Mouse (Mus musculus): Measurements from ENCODE around the gene Rras2. TPM values are rescaled to one million over a fixed set of nuclear protein-coding genes. Genes with fewer than 3 reads are reported as not detected.

Rras2 gene
- polyA plus RNA-seq, 2 experiments: 21.6 to 25.4 TPM

DNA sequence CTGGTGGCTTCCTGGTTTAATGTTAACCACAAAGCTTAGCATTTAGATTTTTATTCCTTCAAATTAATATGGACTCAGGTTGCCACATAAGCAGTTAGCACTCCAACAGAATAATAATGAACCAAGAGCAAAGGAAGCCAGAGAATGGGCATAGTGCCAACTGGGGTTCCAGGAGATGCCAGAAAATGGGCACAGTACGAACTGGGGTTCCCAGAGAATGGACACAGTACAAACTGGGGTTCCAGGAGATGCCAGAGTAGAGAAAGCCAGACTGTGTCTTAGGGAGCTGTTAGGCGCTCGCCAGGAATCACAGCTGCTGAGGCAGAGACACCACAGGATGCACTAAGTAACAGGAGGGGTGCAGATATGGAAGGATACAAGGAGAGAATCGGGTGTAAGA, 80.3 kb downstream of the Rras2 start:
- Histone ChIP-seq H3K27ac (replicated peaks; ENCODE audit: low read depth, low read length) (no peak overlapping the region), H3K4me3 (replicated peaks; ENCODE audit: low read length) (no peak overlapping the region), H3K27me3 (ENCODE audit: control insufficient read depth, insufficient read depth, low read length) (no peaks in the 10 kb centered on the region), H3K4me1 (ENCODE audit: control insufficient read depth, insufficient read depth, low read length) (no peaks in the 10 kb centered on the region), H3K9ac (ENCODE audit: low read depth, low read length, severe bottlenecking) (no peak overlapping the region), H3K4me2 (replicated peaks; ENCODE audit: low read depth, low read length, severe bottlenecking) (no peak overlapping the region), H3K9me3 (ENCODE audit: control insufficient read depth, low read length) (no peaks in the 10 kb centered on the region), H3K36me3 (ENCODE audit: control insufficient read depth, insufficient read depth, low read length) (no peaks in the 10 kb centered on the region)
- no peak for TF ChIP-seq POLR2A (IDR thresholded peaks at IDR 0.05; ENCODE audit: borderline replicate concordance, extremely low read depth, insufficient read depth, insufficient read length)
- ATAC-seq (ENCODE audit: low FRiP score, low read depth) (no peak), DNase-seq (ENCODE audit: low spot score) (no peak)
- WGBS: 81% methylated on average over 4 of the region's 4 CpGs

DNA sequence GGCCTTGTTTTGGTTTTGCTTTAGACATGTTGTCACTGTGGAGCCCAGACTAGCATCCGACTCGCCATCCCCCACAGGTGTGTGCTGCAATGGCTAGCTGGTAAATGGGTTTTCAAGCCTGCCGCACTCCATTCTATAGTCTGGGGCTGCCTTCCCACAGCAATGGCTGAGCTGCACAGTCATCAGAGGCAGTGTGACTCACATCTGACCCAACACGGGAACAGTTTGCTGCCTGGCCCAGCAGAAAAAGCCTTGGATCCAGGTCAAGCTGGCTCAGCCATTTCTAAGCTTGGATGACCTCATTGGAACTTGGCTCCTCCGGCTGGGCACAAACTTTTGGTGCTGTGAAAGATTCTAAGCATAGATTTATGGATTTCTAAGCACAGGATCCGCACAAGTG, 88.0 kb downstream of the Rras2 start:
- Histone ChIP-seq H3K4me2 (replicated peaks; ENCODE audit: low read depth, low read length, severe bottlenecking) (no peak overlapping the region), H3K36me3 (ENCODE audit: control insufficient read depth, insufficient read depth, low read length) (no peaks in the 10 kb centered on the region), H3K4me1 (ENCODE audit: control insufficient read depth, insufficient read depth, low read length) (no peaks in the 10 kb centered on the region), H3K27me3 (ENCODE audit: control insufficient read depth, insufficient read depth, low read length) (no peaks in the 10 kb centered on the region), H3K4me3 (replicated peaks; ENCODE audit: low read length) (no peak overlapping the region), H3K27ac (replicated peaks; ENCODE audit: low read depth, low read length) (no peak overlapping the region), H3K9ac (ENCODE audit: low read depth, low read length, severe bottlenecking) (no peak overlapping the region), H3K9me3 (ENCODE audit: control insufficient read depth, low read length) (no peaks in the 10 kb centered on the region)
- 81% methylated on average over 6 of the region's 6 CpGs for WGBS
- ATAC-seq (ENCODE audit: low FRiP score, low read depth) (no peak), DNase-seq (ENCODE audit: low spot score) (no peak)
- TF ChIP-seq POLR2A (IDR thresholded peaks at IDR 0.05; ENCODE audit: borderline replicate concordance, extremely low read depth, insufficient read depth, insufficient read length): no peak

GRCm38 (mm10) chr7:114028828-114029227, 88.8 kb downstream of the Rras2 start:
- 88% methylated on average over 5 of the region's 5 CpGs for WGBS
- DNase-seq (ENCODE audit: low spot score): no peak

GRCm38 (mm10) chr7:114027406-114027805, 90.2 kb downstream of the Rras2 start:
- DNase-seq (ENCODE audit: low spot score) (no peak), ATAC-seq (ENCODE audit: low FRiP score, low read depth) (no peak)
- no peak for TF ChIP-seq POLR2A (IDR thresholded peaks at IDR 0.05; ENCODE audit: borderline replicate concordance, extremely low read depth, insufficient read depth, insufficient read length)
- Histone ChIP-seq H3K4me3 (replicated peaks; ENCODE audit: low read length) (no peak overlapping the region), H3K36me3 (ENCODE audit: control insufficient read depth, insufficient read depth, low read length) (no peaks in the 10 kb centered on the region), H3K4me1 (ENCODE audit: control insufficient read depth, insufficient read depth, low read length) (no peaks in the 10 kb centered on the region), H3K4me2 (replicated peaks; ENCODE audit: low read depth, low read length, severe bottlenecking) (no peak overlapping the region), H3K27me3 (ENCODE audit: control insufficient read depth, insufficient read depth, low read length) (no peaks in the 10 kb centered on the region), H3K27ac (replicated peaks; ENCODE audit: low read depth, low read length) (no peak overlapping the region), H3K9ac (ENCODE audit: low read depth, low read length, severe bottlenecking) (no peak overlapping the region), H3K9me3 (ENCODE audit: control insufficient read depth, low read length) (no peaks in the 10 kb centered on the region)
- 96% methylated on average over 3 of the region's 3 CpGs for WGBS

More at GRCm38 (mm10) chr7:114028828-114029227, 88.8 kb downstream of the Rras2 start:
- H3K4me2 ChIP-seq (replicated peaks; ENCODE audit: low read depth, low read length, severe bottlenecking): no peak overlapping the region
- ATAC-seq (ENCODE audit: low FRiP score, low read depth): no peak
- no peak overlapping the region for H3K9ac ChIP-seq (ENCODE audit: low read depth, low read length, severe bottlenecking)
- no peaks in the 10 kb centered on the region for H3K9me3 ChIP-seq (ENCODE audit: control insufficient read depth, low read length)
- H3K27me3 ChIP-seq (ENCODE audit: control insufficient read depth, insufficient read depth, low read length): no peaks in the 10 kb centered on the region
- H3K36me3 ChIP-seq (ENCODE audit: control insufficient read depth, insufficient read depth, low read length): no peaks in the 10 kb centered on the region
- no peak for TF ChIP-seq POLR2A (IDR thresholded peaks at IDR 0.05; ENCODE audit: borderline replicate concordance, extremely low read depth, insufficient read depth, insufficient read length)
- no peak overlapping the region for H3K4me3 ChIP-seq (replicated peaks; ENCODE audit: low read length)
- H3K27ac ChIP-seq (replicated peaks; ENCODE audit: low read depth, low read length): no peak overlapping the region
- no peaks in the 10 kb centered on the region for H3K4me1 ChIP-seq (ENCODE audit: control insufficient read depth, insufficient read depth, low read length)

DNA sequence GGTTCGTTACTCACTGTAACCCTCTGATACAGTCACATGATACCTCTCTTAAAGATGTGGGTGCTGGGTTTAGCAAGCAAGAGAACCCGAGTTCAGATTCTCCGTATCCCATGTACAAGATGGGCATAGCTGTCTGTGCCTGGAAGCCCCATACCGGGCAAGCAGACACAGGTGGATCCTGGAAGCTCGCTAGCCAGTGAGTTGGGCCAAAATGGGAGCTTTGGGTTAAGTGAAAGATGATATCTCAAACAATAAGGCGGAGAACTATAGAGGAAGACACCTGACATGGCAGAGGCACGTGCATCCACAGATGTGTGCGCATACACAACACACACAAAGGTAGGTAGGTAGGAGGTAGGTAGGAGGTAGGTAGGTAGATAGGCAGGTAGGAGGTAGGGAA, 90.7 kb downstream of the Rras2 start:
- no peak for TF ChIP-seq POLR2A (IDR thresholded peaks at IDR 0.05; ENCODE audit: borderline replicate concordance, extremely low read depth, insufficient read depth, insufficient read length)
- H3K9ac ChIP-seq (ENCODE audit: low read depth, low read length, severe bottlenecking): no peak overlapping the region
- no peak overlapping the region for H3K27ac ChIP-seq (replicated peaks; ENCODE audit: low read depth, low read length)
- DNase-seq (ENCODE audit: low spot score): no peak
- H3K27me3 ChIP-seq (ENCODE audit: control insufficient read depth, insufficient read depth, low read length): no peaks in the 10 kb centered on the region
- H3K9me3 ChIP-seq (ENCODE audit: control insufficient read depth, low read length): no peaks in the 10 kb centered on the region
- H3K4me2 ChIP-seq (replicated peaks; ENCODE audit: low read depth, low read length, severe bottlenecking): no peak overlapping the region
- no peaks in the 10 kb centered on the region for H3K4me1 ChIP-seq (ENCODE audit: control insufficient read depth, insufficient read depth, low read length)
- no peaks in the 10 kb centered on the region for H3K36me3 ChIP-seq (ENCODE audit: control insufficient read depth, insufficient read depth, low read length)
- WGBS: 84% methylated on average over 8 of the region's 8 CpGs
- no peak for ATAC-seq (ENCODE audit: low FRiP score, low read depth)
- no peak overlapping the region for H3K4me3 ChIP-seq (replicated peaks; ENCODE audit: low read length)

DNA sequence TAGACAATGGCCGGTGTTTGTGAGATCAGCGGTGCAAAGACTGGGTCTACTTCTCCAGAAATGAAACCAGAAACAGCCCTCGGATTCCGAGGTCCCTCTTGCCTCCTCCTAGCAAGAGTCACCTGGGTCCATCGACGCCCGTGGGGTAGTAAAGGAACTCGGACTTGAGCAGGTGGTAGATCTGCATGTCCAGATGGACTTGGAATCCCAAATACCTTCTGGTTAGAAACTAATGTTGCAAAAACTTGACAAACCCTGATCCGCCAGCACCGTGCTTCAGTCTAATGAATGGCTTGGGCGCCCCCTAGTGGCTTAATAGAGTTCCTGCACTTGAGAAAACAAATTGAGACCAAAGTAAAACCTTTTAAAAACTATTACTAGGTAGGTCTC, 96.9 kb downstream of the Rras2 start:
- 0 out of 2 replicates have a peak, but pooled peaks have one; percentile 12 for TF ChIP-seq POLR2A (IDR thresholded peaks at IDR 0.05; ENCODE audit: borderline replicate concordance, extremely low read depth, insufficient read depth, insufficient read length)
- Histone ChIP-seq H3K36me3 (ENCODE audit: control insufficient read depth, insufficient read depth, low read length) (no peaks in the 10 kb centered on the region), H3K4me3 (replicated peaks; ENCODE audit: low read length) (peak overlapping the region; percentile 37), H3K27me3 (ENCODE audit: control insufficient read depth, insufficient read depth, low read length) (no peaks in the 10 kb centered on the region), H3K9ac (ENCODE audit: low read depth, low read length, severe bottlenecking) (peak overlapping the region; percentile 46; the same call in 1 of the 2 replicates), H3K4me2 (replicated peaks; ENCODE audit: low read depth, low read length, severe bottlenecking) (peak overlapping the region; percentile 63), H3K9me3 (ENCODE audit: control insufficient read depth, low read length) (no peaks in the 10 kb centered on the region), H3K27ac (replicated peaks; ENCODE audit: low read depth, low read length) (no peak overlapping the region), H3K4me1 (ENCODE audit: control insufficient read depth, insufficient read depth, low read length) (no peaks in the 10 kb centered on the region)
- WGBS: 1% methylated on average over 11 of the region's 11 CpGs
- ATAC-seq (ENCODE audit: low FRiP score, low read depth) (peak; percentile 69; the same call in 1 of the 2 replicates), DNase-seq (ENCODE audit: low spot score) (peak; percentile 91)

All from limb, embryonic 14.5 days (tissue).